Mouse (Mus musculus) regulatory T cell (primary cell): ENCODE measurements around the gene Creb3l2.
"Not testable (repeated sequence)": the region's sequence is repeated elsewhere in the genome, so short reads cannot be mapped to it uniquely, and the experiment has no call there.

Experiments used
- in situ Hi-C: fragments of 300-600 bp; cut with MboI, MseI; formaldehyde crosslinking; loops from one replicate; pipeline ENCODE4 v1.15.1; 2025; ENCODE audit warnings: high pct_unique_total_duplicates

The Creb3l2 gene

DNA sequence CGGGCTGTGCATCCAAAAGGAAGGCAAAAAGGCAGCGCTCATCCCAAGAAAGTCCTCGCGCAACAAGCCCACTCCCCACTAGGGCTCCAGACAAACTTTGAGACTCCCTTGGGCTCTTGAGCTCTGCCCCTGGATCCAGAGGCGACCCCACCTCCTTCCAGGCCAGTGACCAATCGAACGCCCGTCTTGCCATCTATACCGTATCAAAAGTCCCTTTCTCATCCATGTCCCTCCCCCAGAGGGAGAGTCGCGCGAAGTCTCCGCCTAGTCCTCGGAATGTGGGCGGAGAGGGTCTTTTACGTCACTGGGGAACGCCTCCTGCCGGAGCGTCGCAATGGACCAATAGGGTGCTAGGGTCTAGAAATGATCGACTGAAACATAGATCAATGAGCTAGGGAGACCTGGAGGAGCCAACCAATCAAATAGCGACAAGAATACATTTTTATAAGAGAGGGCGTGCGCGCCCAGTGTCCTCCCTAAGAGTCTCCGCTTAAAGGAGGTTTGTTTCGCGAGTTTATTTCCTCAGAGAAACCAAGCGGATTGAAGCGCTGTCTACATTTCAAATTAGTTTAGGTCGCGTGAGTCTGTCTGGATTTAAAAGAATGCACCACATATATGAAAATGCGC, at the start of gene Creb3l2:
TSS of gene Creb3l2 (minus strand) at position 106 of the 627 bp plus-strand sequence.
- in situ Hi-C loops, result no loop called here

DNA sequence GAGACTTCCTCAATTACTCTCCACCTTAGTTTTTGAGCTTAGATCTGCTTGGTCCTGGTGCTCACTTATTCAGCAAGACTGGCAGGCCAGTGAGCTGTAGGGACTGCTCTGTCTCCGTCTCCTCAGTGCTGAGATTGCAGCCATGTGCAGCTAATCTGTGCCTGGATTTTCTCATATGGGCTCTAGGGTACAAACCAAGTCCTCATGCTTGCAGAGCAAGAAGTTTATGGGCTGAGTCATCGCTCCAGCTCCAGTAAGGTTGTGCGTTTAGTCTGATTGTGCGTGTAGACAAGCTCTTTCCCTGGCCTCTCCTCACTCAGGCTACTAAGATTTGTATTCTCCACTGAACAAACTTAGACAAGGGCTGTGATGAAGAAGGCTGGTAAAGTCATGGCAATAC, 44.6 kb upstream of the Creb3l2 start:
- in situ Hi-C loops, result no loop called here

GRCm38 (mm10) chr6:37484588-37485070, 42.7 kb upstream of the Creb3l2 start:
- in situ Hi-C loops, result no loop called here

DNA sequence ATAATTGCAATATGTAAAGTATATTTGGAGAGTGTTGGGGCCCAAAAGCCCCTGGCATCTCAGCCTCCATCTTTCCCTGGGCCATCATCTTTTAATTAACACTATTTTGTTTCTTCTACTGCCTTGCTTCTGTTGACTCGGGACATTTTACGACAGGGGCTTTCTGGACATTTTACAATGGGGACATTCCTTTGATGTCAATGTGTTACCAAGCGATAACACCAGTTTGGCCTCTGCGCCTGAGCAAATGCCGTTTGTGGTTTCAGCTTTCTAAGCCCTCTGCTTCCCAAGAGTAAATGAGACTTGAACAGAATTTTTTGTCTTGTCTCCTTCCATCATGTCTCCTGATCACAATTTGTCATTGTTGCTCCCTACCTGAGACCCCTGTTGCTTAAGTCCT, 41.3 kb upstream of the Creb3l2 start:
- in situ Hi-C loops, result no loop called here

DNA sequence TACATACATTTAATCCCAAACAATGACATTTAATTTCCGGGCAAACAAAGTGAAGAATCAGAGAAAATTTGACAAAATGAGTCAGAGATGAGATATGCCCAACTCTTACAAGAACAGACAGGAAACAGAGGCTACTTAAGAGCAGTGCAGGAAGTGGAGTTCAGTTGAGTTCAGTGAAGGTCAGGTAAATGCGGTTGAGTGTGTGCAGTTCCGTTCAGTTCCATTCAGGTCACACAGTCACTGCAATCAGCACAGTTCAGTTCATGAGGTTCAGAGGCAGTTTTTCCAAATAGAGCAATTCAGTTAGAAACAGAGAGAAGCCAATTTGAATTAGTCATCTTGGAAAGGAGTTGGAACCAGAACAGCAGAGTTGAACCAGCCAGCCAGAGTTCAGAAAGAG, 39.2 kb upstream of the Creb3l2 start:
- in situ Hi-C loops, result no loop called here

GRCm38 (mm10) chr6:37480008-37480407, 38.1 kb upstream of the Creb3l2 start:
- in situ Hi-C loops, result no loop called here

DNA sequence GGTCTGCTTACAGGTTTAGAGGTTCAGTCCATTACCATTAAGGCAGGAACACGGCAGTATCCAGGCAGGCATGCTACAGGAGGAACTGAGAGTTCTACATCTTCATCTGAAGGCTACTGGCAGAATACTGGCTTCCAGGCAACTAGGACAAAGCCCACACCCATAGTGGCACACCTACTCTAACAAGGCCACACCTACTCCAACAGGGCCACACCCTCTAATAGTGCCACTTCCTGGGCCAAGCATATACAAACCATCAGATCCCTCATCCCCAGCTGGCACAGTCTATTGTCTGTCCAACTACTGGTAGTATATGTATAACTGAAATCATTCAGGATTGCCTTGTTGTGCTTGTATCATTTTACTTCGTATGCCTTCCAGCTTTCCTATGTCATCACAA, 36.5 kb upstream of the Creb3l2 start:
- in situ Hi-C loops, result no loop called here

DNA sequence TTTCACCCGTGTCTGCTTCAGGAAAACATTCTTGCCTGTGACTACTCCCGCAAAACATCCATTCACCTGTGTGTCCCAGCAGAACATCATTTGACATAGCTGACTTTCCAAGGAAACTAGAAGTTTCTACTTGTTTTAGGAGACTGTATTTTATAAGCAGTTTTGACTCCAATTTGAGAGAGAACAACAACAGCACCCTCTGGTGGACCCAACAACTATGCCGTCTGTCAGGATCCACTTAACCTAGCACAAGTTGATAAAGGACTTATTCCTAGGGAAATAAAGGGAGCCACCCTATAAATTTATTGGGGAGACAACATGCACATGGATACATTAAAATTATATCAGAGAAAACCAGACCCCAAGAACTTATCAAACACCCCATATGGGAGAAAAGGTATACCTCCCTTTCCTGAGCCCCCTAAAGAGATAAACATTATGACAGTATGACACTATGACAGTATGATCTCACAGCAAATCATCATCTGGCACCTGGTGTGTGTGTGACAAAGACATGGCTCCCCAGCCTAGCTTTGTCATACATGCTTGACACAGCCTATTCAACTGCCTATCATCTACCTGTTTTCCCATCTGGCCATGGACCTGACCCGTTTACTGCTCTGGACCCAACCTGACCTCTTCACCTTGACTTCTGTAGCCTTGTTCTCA, 31.9 kb upstream of the Creb3l2 start:
- in situ Hi-C loops, result no loop called here

DNA sequence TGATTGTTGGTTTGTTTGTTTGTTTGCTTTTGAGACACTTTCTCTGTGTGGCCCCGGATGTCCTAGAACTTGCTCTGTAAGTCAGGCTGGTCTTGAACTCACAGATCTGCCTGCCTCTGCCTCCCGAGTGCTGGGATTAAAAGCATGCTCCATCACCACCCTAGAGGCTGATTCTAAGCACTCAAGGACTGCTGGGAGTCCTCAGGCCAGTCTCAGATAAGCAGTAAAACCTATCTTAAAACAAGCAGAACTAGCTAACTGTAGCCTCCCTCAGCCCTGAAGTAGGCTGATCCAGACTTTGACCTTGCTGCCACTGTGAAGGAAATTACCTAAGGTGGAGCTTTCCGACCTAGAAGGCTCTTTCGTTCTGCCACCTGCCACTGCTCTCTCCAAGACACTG, 28.3 kb upstream of the Creb3l2 start:
- in situ Hi-C loops, result no loop called here

- in situ Hi-C loops, result no loop called here
These were observed 23.9 kb upstream of the Creb3l2 start for GRCm38 (mm10) chr6:37465847-37466246.

- in situ Hi-C loops, result no loop called here
These were observed 23.4 kb upstream of the Creb3l2 start for GRCm38 (mm10) chr6:37465356-37465755.

DNA sequence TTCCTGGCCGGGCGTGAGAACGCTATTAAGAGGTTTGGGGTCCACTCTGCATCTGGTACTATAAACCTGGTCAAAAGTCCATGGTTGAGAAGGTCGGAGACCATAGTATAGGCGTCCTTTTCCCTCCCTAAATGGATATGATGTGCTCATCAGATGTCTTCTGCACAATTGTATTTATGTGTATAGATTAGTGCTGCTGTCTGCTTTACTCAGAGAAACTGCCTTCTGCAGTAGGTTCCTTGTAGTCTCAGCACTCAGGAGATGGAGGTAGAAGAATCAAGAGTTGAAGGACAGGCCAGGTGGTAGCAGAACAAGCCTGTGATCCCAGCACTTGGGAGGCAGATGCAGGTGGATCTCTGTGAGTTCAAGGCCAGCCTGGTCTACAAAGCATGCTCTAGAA, 22.6 kb upstream of the Creb3l2 start:
- in situ Hi-C loops, result no loop called here

DNA sequence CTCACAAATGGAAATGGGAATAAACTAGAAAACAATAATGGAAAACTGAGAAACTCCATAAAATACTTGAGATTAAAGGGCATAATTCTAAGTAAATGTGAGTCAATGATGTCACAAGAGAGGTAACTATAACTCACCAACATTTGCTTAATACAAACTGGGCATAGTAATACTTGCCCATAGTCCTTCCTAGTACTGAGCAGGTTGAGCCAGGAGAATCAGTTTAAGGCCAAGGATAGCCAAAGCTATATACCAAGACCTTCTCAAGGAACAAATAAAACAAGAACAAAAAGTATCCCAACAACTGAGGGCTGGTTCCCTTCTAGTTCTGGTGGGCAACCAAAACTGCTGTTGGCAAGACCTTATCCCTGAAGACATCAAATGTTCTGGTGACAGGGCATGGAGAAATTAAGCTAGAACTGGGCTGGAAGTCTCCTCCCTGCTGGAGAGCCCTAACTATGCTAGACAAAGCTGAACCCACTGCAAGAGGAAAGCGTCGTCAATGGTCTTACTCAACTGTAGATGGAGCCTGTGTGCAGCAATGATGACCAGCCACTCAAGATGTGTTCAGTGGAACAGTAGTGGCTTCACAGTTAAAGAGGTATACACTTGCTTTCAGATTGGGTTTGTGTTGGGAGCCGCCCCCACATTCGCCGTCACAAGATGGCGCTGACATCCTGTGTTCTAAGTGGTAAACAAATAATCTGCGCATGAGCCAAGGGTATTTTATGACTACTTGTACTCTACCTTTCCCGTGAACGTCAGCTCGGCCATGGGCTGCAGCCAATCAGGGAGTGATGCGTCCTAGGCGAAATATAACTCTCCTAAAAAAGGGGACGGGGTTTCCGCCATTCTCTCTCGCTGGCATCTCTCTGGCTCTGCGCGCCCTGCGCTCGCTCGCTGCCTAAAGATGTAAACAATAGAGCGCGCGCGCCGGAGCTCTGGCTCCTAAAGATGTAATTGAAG, 21.9 kb upstream of the Creb3l2 start:
- in situ Hi-C loops, result not testable (repeated sequence)

DNA sequence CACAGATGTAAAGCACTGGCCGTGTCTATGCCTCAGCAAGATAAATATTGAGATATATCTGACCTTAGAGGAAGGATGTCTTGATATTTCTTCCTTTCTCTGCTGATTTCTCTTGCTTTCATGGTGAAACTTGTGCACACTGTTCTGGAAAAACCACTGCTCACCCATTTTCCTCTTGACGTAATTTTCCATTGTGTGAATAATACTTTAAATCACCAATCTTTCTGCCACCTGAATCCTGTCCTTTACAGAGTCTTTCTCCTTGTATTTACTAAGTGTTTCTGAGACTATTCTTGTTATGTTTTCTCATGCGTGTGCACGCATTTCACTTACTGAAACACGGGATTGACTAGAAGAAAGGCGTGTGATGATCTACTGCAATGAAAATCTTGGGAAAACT, 18.7 kb upstream of the Creb3l2 start:
- in situ Hi-C loops, result no loop called here

DNA sequence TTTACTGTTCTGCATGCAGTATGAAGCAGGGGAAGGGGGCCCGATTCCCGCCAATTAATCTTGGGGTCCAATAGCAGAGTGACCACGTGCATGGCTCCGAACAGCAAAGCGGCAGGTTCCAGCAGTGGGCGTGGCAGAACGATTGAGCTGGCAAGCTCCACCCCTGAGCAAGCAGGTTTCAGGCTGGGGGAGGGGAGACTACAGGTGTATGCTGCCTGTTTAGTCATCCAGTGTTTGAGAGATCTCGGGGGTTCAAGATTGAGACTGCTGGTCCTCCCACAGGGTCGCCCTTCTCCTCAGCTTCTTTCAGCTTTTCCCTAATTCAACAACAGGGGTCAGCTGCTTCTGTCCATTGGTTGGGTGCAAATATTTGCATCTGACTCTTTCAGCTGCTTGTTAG, 17.7 kb upstream of the Creb3l2 start:
- in situ Hi-C loops, result not testable (repeated sequence)

- in situ Hi-C loops, result no loop called here
These were observed 16.2 kb upstream of the Creb3l2 start for GRCm38 (mm10) chr6:37457990-37458655.

DNA sequence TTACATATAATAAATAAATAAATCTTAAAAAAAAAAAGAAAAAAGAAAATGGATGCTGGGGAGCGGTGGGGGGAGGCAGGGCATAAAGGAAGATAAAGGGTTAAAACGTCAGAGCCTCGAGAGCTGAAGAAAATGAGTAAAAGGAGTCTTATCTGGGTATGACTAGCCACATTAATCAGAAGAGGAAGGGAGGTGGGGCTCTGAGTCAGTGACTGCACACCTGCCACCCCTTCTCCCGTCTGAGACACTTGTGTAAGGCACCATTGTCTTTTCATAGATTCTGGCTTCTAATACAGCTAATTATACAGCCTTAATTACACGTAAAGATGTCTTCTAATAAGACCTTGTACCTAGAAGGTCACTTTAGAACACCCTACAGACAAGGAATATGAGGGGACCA, 13.6 kb upstream of the Creb3l2 start:
- in situ Hi-C loops, result no loop called here

- in situ Hi-C loops, result loop anchor here (5.0 kb wide), 2 partner anchors 96 to 356 kb away; no protein-coding TSS in a partner anchor
These were observed 11.1 kb upstream of the Creb3l2 start for GRCm38 (mm10) chr6:37453047-37453446.

GRCm38 (mm10) chr6:37451664-37452063, 9.7 kb upstream of the Creb3l2 start:
- in situ Hi-C loops, result loop anchor here (5.0 kb wide), 2 partner anchors 94 to 354 kb away; no protein-coding TSS in a partner anchor

DNA sequence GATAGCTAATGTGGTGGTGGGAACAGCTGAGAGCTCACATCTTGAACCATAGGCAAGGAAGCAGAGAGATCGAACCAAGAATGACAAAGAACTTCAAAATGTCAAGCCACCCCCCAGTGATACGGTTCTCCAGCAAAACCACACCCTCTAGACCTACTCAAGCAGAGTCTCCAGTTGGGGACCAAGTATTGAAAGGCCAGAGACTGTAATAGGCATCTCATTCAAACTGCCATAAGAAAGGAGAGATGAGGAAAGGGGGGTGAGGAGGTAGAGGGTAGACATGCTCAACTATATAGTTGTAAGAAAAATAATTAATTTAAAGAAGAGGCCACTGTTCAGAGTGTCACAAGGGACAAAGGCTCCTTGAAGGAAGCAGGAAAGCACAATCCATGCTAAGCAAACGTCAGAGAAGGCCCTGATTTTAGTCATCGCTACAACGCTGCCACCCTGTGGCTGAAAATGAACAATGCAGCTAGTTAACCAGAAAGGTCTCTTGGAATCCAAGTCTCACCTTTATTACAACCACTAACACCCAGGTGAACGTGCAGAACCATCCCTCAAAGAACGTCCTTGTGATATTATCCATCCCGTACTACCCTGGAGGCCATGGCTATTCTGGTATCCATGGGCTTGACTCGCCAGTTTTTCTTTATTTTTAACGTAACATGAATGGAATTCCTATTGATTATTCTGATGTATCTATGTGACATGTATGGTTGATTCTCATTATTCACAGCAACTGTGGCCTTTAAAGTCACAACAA, 5.9 kb upstream of the Creb3l2 start:
- in situ Hi-C loops, result no loop called here

DNA sequence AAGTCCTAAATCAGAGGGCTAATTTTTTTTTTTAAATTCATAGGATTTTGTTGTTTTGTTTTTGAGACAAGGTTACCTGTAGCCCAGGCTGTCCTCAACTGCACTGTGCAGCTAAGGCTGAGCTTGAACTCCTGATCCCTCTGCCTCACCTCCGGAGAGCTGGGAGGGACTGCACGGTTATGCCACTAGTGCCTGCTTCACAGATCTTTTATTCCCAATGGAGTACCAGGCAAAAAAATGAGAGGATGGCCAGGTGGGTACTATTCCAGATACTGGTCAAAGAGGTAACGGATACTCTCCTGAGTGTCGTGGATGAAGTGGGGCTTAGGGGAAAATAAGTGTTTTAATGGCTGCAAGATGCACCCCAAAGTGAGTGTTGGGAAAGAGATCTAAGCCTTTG, 835 bp upstream of the Creb3l2 start:
- in situ Hi-C loops, result no loop called here
